Mouse (Mus musculus) myocyte (in vitro differentiated cells): ENCODE results near the gene 4930503B20Rik.

Source experiments
- CEBPB ChIP-seq: IDR thresholded peaks from 2 replicates; pipeline ENCODE4 v1.6.1; 2011; ENCODE audit warnings: mild to moderate bottlenecking, moderate library complexity; ENCODE audit not compliant: poor library complexity, insufficient read depth, severe bottlenecking
- E2F4 ChIP-seq: IDR thresholded peaks from one replicate; pipeline ENCODE4 v1.6.1; 2011; ENCODE audit warnings: mild to moderate bottlenecking, control low read depth, moderate library complexity; ENCODE audit not compliant: insufficient read depth
- MAX ChIP-seq: IDR thresholded peaks from one replicate; pipeline ENCODE4 v1.6.1; 2011; ENCODE audit warnings: low read depth, mild to moderate bottlenecking, control low read depth
- MYOD1 ChIP-seq, 3 experiments: IDR thresholded peaks; one replicate each; pipeline ENCODE4 v1.6.1; 2011; ENCODE audit warnings: control low read depth in 2 of 3, low read depth in 2 of 3, mild to moderate bottlenecking in 2 of 3, moderate library complexity in 1 of 3; ENCODE audit not compliant: insufficient read length in 2 of 3, control insufficient read depth in 1 of 3
- MYOG ChIP-seq, 3 experiments: IDR thresholded peaks; one replicate each; pipeline ENCODE4 v1.6.1; 2011; ENCODE audit warnings: control low read depth in 2 of 3, low read depth in 2 of 3, mild to moderate bottlenecking in 2 of 3; ENCODE audit not compliant: insufficient read length in 2 of 3, control insufficient read depth in 1 of 3, insufficient read depth in 1 of 3
- POLR2A ChIP-seq: IDR thresholded peaks from one replicate; pipeline ENCODE4 v1.6.1; 2011; ENCODE audit warnings: low read depth, mild to moderate bottlenecking, control low read depth, moderate library complexity; ENCODE audit not compliant: insufficient read length
- POLR2AphosphoS2 ChIP-seq: IDR thresholded peaks from one replicate; pipeline ENCODE4 v1.6.1; 2011; ENCODE audit warnings: low read depth, control low read depth; ENCODE audit not compliant: insufficient read length
- REST ChIP-seq: IDR thresholded peaks from one replicate; pipeline ENCODE4 v1.6.1; 2011; ENCODE audit warnings: mild to moderate bottlenecking, control low read depth, moderate library complexity; ENCODE audit not compliant: insufficient read depth, insufficient read length
- SRF ChIP-seq: IDR thresholded peaks from one replicate; pipeline ENCODE4 v1.6.1; 2011; ENCODE audit warnings: low read depth; ENCODE audit not compliant: control insufficient read depth, insufficient read length
- TCF12 ChIP-seq: IDR thresholded peaks from one replicate; pipeline ENCODE4 v1.6.1; 2011; ENCODE audit warnings: mild to moderate bottlenecking, control low read depth; ENCODE audit not compliant: poor library complexity, insufficient read depth, severe bottlenecking
- USF1 ChIP-seq: IDR thresholded peaks from one replicate; pipeline ENCODE4 v1.6.1; 2011; ENCODE audit warnings: low read depth, mild to moderate bottlenecking, control low read depth, moderate library complexity

DNA sequence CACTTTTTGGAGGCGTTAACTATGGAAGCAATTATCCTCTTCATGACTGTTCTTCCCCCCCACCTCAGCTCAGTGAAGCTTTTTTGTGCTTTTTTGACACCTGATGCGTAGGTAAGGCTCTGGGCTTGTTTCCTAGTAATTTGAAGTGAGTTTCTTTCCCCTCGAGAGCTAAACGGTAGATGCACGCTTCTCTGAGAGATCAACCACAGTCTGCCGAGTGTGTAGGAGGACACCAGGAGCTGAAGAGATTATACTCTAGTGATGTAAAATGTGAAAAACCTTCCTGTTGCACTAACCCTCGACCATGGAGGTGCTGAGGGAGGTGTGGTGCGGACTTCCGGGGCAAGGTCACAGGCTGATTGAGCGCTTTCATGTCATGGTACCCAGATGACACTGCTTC lies 31.0 kb downstream of the 4930503B20Rik start:
- no peak for TF ChIP-seq POLR2A
- TF ChIP-seq POLR2AphosphoS2 = no peak
- no peak for TF ChIP-seq USF1
- no peak for TF ChIP-seq MYOD1 (IDR thresholded peaks at IDR 0.05; ENCODE audit: control insufficient read depth in 1 of 3, insufficient read length in 2 of 3, low read depth in 2 of 3)
- TF ChIP-seq MAX = no peak
- TF ChIP-seq MYOG (IDR thresholded peaks at IDR 0.05; ENCODE audit: control insufficient read depth in 1 of 3, insufficient read depth in 1 of 3, insufficient read length in 2 of 3, low read depth in 2 of 3) = no peak
- TF ChIP-seq REST = no peak
- TF ChIP-seq CEBPB = no peak
- TF ChIP-seq TCF12 = no peak
- TF ChIP-seq E2F4 = no peak
- TF ChIP-seq SRF = no peak
